Mouse (Mus musculus): ENCODE measurements around the gene Sh3pxd2b.

Sh3pxd2b gene

GRCm38 (mm10) chr11:32454800-32455506, 107.3 kb downstream of the Sh3pxd2b start, which contains the start of gene Ubtd2:
Gene Ubtd2, plus strand, starts transcription at chr11:32455370.
- peak; percentile 93 for DNase-seq (ENCODE audit: low read depth, low spot score)
- Histone ChIP-seq H3K36me3 (ENCODE audit: control insufficient read depth, insufficient read depth, low read length, poor library complexity, severe bottlenecking) (no peaks in the 10 kb centered on the region), H3K27me3 (ENCODE audit: control insufficient read depth, insufficient read depth, low read length, poor library complexity, severe bottlenecking) (no peaks in the 10 kb centered on the region)

DNA sequence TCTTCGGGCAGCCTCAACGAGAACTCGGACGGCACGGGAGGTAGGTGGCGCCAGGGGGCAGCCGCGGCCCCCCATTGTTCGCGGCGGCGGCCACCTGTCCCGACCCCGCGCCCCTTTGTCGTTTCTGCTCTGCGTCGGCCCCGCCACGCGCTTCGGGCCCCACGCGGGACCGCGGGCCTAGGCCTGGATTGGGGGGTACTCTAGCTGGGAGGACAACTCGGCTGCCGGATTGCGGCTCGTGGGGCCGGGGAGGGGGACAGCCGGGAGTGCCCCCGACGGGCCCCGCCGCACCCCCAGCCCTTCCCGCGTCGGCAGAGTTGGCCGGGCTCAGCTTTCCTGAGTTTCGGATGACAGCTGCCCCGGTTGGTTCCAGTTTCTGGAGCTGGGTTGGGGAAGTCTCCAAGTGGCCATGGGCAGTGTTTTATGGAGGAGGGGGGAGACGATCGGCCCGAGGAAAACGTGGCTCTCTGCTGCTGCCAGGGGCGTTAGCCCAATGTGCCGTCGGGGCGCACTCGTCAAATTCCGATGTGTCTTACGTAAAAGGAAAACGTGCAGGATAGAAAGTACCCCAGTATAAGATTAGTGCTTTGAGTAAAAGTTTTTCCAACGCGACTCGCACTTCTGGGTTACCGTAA, 108.0 kb downstream of the Sh3pxd2b start:
- Histone ChIP-seq H3K27me3 (ENCODE audit: control insufficient read depth, insufficient read depth, low read length, poor library complexity, severe bottlenecking) (no peaks in the 10 kb centered on the region), H3K36me3 (ENCODE audit: control insufficient read depth, insufficient read depth, low read length, poor library complexity, severe bottlenecking) (no peaks in the 10 kb centered on the region)
- peak; percentile 35 for DNase-seq (ENCODE audit: low read depth, low spot score)

DNA sequence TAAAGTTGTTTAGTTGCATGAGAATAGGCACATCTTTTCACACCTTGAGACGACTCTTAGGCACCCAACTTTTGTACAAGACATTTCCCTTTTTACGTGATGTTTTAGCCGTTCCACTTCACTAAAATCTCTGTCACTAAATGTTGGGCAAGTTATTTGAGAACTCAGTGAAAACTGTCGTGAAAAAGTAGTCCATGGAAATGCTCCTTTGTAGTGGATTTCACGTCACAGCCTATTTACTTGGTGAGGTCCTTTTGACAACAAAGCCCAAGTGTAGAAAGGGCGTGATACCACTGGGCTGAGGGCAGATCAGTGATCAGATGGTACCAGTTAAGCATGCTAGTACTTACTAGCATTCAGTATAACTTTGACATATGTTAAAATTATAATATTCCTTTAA, 108.7 kb downstream of the Sh3pxd2b start:
- Histone ChIP-seq H3K27me3 (ENCODE audit: control insufficient read depth, insufficient read depth, low read length, poor library complexity, severe bottlenecking) (no peaks in the 10 kb centered on the region), H3K36me3 (ENCODE audit: control insufficient read depth, insufficient read depth, low read length, poor library complexity, severe bottlenecking) (no peaks in the 10 kb centered on the region)
- peak; percentile 13 for DNase-seq (ENCODE audit: low read depth, low spot score)

DNA sequence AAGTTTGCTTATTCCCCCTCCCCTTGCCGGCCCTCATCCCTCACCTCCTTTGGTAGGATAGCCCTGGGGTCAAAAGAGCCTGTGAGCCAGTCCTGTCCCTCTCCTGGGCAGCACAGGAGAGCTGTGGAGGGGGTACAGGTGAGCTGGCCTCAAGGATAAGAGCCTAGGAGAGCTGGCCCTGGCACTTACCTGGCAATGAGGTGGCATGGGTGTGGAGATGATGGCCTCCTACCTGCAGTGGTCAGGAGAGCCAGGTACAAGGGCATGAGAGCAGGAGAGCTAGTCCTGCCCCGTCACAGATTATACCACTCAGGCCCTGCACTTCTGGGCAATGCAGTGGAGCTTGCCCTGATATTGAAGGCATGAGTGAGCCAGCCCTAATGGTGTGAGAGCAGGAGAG, 116.7 kb downstream of the Sh3pxd2b start:
- Histone ChIP-seq H3K36me3 (ENCODE audit: control insufficient read depth, insufficient read depth, low read length, poor library complexity, severe bottlenecking) (no peaks in the 10 kb centered on the region), H3K27me3 (ENCODE audit: control insufficient read depth, insufficient read depth, low read length, poor library complexity, severe bottlenecking) (no peaks in the 10 kb centered on the region)
- no peak for DNase-seq (ENCODE audit: low read depth, low spot score)

- H3K36me3 ChIP-seq (ENCODE audit: control insufficient read depth, insufficient read depth, low read length, poor library complexity, severe bottlenecking), result no peaks in the 10 kb centered on the region
- no peaks in the 10 kb centered on the region for H3K27me3 ChIP-seq (ENCODE audit: control insufficient read depth, insufficient read depth, low read length, poor library complexity, severe bottlenecking)
- no peak for DNase-seq (ENCODE audit: low read depth, low spot score)
Observed at GRCm38 (mm10) chr11:32471925-32472324, 124.3 kb downstream of the Sh3pxd2b start.

- DNase-seq (ENCODE audit: low read depth, low spot score), result no peak
- Histone ChIP-seq H3K36me3 (ENCODE audit: control insufficient read depth, insufficient read depth, low read length, poor library complexity, severe bottlenecking) (no peaks in the 10 kb centered on the region), H3K27me3 (ENCODE audit: control insufficient read depth, insufficient read depth, low read length, poor library complexity, severe bottlenecking) (no peaks in the 10 kb centered on the region)
Observed at GRCm38 (mm10) chr11:32474725-32475124, 127.1 kb downstream of the Sh3pxd2b start.

- Histone ChIP-seq H3K36me3 (ENCODE audit: control insufficient read depth, insufficient read depth, low read length, poor library complexity, severe bottlenecking) (no peaks in the 10 kb centered on the region), H3K27me3 (ENCODE audit: control insufficient read depth, insufficient read depth, low read length, poor library complexity, severe bottlenecking) (no peaks in the 10 kb centered on the region)
- peak; percentile 24 for DNase-seq (ENCODE audit: low read depth, low spot score)
Observed at GRCm38 (mm10) chr11:32475487-32476236, 128.0 kb downstream of the Sh3pxd2b start.
